Mouse (Mus musculus) urinary bladder, postnatal 4 days (tissue): ENCODE results near the gene Srgap3.

ENCODE experiments used
- DNase-seq, 2 experiments: peaks; one replicate each; pipeline ENCODE4 v3.0.0; 2021 to 2022; ENCODE audit warnings: low spot score in 2 of 2

The Srgap3 gene

GRCm38 (mm10) chr6:112686485-112686884 is 260.6 kb downstream of the Srgap3 start:
- DNase-seq = no peak

GRCm38 (mm10) chr6:112684065-112684464 is 263.0 kb downstream of the Srgap3 start:
- DNase-seq = no peak
